Comparison of ENCODE assay signal across 27 mouse cellular contexts in the genomic region with DNA sequence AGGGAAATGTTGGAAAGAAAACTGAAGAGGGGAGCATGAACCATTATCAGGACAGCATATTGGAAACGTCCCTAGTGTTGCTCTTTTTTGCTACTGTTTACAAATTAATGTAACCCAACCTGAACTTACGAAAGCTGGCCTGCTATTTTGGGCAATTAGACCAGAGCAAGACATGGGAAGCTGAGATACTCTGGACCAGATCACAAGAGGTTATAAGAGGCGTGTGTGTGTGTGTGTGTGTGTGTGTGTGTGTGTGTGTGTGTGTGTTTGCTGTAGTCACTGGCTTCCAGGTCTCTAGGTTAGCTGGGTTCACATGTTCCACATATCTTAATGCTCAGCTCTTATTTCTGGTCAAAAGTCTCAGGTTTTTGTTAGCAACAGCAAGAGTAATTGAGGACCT.
DNase-seq lines count a peak whose midpoint lies in the region; ATAC-seq lines count a peak whose summit lies in the region.
"Had no signal": no experiment of that assay in that cellular context is flagged by ENCODE, and none has a peak within 500 bp of the region (broad histone marks: within the 10 kb centered on the region; RNA-seq: fewer than 3 reads in every experiment).

No protein-coding gene starts in this region.

- no peak overlapping the region for H3K4me3 ChIP-seq in hindbrain, embryonic 12.5 days
- H3K4me3 ChIP-seq: embryonic facial prominence, embryonic 13.5 days; embryonic facial prominence, embryonic 15.5 days; forebrain, embryonic 13.5 days; forebrain, embryonic 15.5 days had no signal

- no peaks in the 10 kb centered on the region for H3K9me3 ChIP-seq in hindbrain, embryonic 12.5 days (replicated peaks)
- H3K9me3 ChIP-seq: embryonic facial prominence, embryonic 13.5 days; embryonic facial prominence, embryonic 15.5 days; forebrain, embryonic 13.5 days; forebrain, embryonic 15.5 days; G1E had no signal

- no peaks in the 10 kb centered on the region for H3K4me1 ChIP-seq in hindbrain, embryonic 12.5 days
- H3K4me1 ChIP-seq: embryonic facial prominence, embryonic 13.5 days; embryonic facial prominence, embryonic 15.5 days; forebrain, embryonic 13.5 days; forebrain, embryonic 15.5 days had no signal

- no peaks in the 10 kb centered on the region for H3K36me3 ChIP-seq in hindbrain, embryonic 12.5 days
- H3K36me3 ChIP-seq: embryonic facial prominence, embryonic 13.5 days; embryonic facial prominence, embryonic 15.5 days; forebrain, embryonic 15.5 days; G1E had no signal

- H3K4me2 ChIP-seq in hindbrain, embryonic 12.5 days (replicated peaks), result no peak overlapping the region
- H3K4me2 ChIP-seq: embryonic facial prominence, embryonic 13.5 days; embryonic facial prominence, embryonic 15.5 days; forebrain, embryonic 13.5 days; forebrain, embryonic 15.5 days had no signal

- no peak overlapping the region for H3K27ac ChIP-seq in hindbrain, embryonic 12.5 days
- H3K27ac ChIP-seq: embryonic facial prominence, embryonic 13.5 days; embryonic facial prominence, embryonic 15.5 days; forebrain, embryonic 13.5 days; forebrain, embryonic 15.5 days had no signal

- no peak overlapping the region for H3K9ac ChIP-seq in hindbrain, embryonic 12.5 days
- H3K9ac ChIP-seq: embryonic facial prominence, embryonic 13.5 days; embryonic facial prominence, embryonic 15.5 days; forebrain, embryonic 13.5 days; forebrain, embryonic 15.5 days had no signal

- ATAC-seq in hindbrain, embryonic 12.5 days (ENCODE audit: low FRiP score), result no peak
- ATAC-seq: activated CD4-positive, CD25-positive, alpha-beta regulatory T cell, adult 4 months; CD4-positive, CD25-positive, alpha-beta regulatory T cell, adult 4 months; forebrain, embryonic 13.5 days; forebrain, embryonic 15.5 days; Patski had no signal

- H3K27me3 ChIP-seq in hindbrain, embryonic 12.5 days, result no peaks in the 10 kb centered on the region
- H3K27me3 ChIP-seq: CH12.LX; embryonic facial prominence, embryonic 13.5 days; embryonic facial prominence, embryonic 15.5 days; forebrain, embryonic 13.5 days; forebrain, embryonic 15.5 days; Patski had no signal

- peak; percentile 45 for DNase-seq in gastrocnemius, adult 18-20 months (ENCODE audit: low spot score)
- DNase-seq in gastrocnemius, postnatal 4 days (ENCODE audit: low spot score in 2 of 2), result no peak
- DNase-seq in gastrocnemius, adult 8-10 months (ENCODE audit: low spot score in 2 of 2), result peak; percentile 28 to 46
- DNase-seq in gastrocnemius, postnatal 14 days, result peak; percentile 4
- peak; percentile 81 for DNase-seq in skeletal muscle tissue, adult 2 months (ENCODE audit: low read depth, low spot score)
- no peak for DNase-seq in layer of hippocampus, adult 8-10 months (ENCODE audit: low spot score in 2 of 2)
- DNase-seq in cerebellum, postnatal 14 days, result no peak
- DNase-seq: adrenal gland, adult 8-10 months; adrenal gland, postnatal 14 days; adrenal gland, postnatal 36 days; B cell, adult 2 months; cerebellum, adult 11-12 months; cerebellum, adult 2 months; cerebellum, adult 9-10 months; cerebellum, postnatal 10 days; cerebellum, postnatal 36 days; embryo, embryonic 11 days had no signal

- 79% methylated on average over 3 of the region's 3 CpGs for WGBS in hindbrain, embryonic 12.5 days

- intact Hi-C loops in gastrocnemius, postnatal 14 days (cut with DNase I; ENCODE audit: low total_unique reads), result no loop called here

Comparison
In these comparisons a context has a peak if more than half of its experiments do, and no peak if none do; other contexts are left out.
1. DNase-seq: peak in gastrocnemius, adult 18-20 months (single experiment), gastrocnemius, adult 8-10 months (2 of 2), gastrocnemius, postnatal 14 days (single experiment) and skeletal muscle tissue, adult 2 months (single experiment); none in gastrocnemius, postnatal 4 days (0 of 2), layer of hippocampus, adult 8-10 months (0 of 2) and cerebellum, postnatal 14 days (0 of 2).